Mouse (Mus musculus): ENCODE data around the gene Ptpn14. TPM values are rescaled to one million over a fixed set of nuclear protein-coding genes. Genes with fewer than 3 reads are reported as not detected.

Gene Ptpn14
- polyA plus RNA-seq, 2 experiments from 2014 or later = 0.11 to 0.38 TPM

DNA sequence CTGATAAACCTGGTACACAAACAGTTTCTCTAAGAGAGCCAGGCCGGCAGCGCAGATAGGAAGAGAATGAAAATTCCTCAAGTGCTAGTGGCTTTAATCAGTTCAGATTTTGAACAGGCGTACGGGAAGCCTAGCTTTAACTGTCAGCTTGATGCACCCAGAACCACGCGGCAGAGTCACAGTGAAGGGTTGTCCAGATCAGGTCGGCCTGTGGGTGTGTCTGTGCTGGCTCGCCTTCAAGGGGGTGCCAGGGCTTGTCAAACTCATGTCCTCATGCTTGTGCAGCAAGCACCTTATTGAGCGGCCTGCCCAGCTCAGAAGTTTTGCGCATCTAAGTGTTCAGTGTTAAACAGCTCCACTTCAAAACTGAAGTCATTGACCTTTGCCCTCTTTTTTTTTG lies 44.6 kb downstream of the Ptpn14 start:
- no peak for ATAC-seq

DNA sequence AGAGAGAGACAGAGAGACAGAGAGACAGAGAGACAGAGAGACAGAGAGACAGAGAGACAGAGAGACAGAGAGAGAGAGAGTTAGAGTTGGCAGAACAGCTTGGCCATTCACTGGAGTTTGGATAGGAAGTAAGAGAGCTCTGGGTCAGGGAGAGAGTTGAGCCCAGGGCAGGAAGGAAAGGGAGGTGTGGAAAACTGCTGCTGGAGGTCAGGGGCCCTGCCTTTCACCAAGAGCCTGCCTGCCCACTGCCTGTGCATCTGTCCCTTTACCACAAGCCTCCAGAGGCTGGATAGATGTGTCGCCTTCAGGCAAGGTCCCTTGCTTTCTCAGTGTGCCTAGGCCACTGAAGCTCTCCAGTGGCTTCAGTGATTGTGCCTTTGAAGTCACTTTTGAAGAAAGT lies 46.7 kb downstream of the Ptpn14 start:
- ATAC-seq = no peak

DNA sequence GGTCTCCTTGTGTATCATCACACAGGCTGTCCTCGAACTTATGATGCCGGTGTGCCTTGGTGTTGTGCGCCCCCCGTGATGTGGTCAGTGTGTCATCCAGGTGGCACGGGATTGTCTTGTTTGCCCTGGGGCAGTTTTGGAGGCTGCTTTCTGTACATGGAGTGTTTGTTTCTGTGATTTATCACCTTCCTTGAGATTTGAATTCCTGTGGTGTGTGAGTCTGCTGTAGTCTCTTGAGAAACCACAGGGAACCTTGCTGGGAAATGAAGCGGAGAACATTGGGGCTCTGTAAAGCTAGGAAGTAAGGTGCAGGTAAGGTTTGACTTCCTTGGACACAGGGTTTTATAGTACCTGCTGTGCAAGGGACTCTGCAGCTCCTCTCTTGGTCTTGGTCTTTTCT lies 49.1 kb downstream of the Ptpn14 start:
- ATAC-seq = no peak

DNA sequence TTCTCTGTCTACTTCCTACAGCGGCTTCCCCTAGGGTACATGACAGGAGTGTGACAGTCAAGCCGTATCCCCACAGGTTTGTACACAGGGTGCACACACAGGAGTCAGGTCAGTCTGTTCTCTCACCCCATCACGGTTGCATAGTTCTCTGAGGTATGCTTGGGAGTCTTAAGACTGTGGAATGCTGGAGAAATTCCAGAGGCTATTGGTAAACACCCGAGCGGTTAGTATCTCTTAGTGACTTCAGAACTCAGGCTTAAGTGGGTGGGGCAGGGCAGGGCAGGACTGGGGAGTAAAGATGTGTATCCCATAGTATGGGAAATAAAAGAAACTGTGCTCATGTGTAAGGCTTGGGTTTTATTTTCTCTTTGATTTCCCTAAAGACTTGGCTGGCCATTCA lies 50.3 kb downstream of the Ptpn14 start:
- ATAC-seq = no peak

DNA sequence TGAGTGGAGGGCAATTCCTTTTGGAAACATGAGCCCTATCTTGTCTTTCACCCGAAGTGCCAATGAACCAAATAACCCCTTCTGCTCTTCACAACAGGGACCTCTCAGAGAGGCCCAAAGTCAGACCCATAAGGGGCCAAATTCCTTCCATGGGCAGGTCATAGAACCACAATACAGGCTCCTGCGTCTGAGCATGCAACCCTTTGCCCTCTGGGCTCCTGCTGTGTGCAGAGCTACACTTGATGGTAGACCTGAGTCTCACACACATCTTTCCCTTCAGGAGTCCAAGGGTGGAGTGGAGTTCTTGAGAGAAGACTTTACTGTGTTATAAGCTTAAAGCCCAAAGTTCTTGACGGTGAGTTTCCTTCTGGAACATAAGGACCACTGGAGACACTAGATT lies 51.2 kb downstream of the Ptpn14 start:
- no peak for ATAC-seq

DNA sequence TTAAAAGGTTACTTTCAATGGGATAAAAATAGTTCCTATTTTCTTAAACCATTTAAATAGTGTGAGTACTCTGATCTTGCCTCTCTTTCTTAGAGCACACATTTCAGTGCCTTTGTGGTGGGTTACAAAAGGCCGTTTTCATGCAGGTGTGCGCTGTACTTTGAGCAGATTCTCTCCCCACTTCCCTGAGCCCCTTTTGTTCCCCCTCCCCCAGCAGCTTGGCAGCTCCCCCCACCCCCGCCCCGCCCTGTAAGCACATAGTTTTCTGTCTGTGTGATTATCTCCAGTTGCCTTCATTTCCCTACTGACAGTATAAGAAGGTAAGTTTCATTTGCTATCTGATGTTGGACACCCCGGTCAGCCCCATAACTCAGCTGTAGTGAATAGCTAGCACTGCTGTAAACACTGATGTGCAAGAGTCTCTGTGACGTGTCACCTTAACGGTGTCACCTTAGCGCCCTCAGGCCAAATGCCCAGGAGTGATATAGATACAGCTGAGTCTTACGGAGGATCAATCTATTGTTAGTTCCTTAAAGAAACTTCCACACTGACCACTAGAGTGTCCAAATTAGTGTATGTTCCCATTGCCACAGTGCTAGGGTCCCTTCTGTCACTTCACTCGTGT lies 53.8 kb downstream of the Ptpn14 start:
- no peak for ATAC-seq

DNA sequence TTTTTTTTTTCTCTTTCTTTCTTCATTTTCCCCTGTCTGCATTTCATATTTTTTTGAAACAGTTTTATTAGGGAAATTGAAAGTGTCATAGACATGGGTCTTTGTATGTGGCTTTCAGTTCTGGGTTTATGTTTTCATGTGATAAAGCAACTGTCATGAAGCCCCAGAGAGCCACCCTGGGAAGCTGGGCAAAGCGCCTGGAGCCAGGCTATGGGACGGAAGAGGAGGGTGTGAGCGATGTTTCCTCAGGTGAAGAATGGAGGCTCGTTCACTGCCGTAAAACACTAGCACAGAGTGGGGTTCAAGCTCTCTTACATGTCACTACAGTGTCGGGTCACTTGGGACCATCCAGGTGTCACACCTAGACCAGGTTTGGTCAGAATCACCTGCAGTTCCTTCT lies 54.6 kb downstream of the Ptpn14 start:
- ATAC-seq = no peak

DNA sequence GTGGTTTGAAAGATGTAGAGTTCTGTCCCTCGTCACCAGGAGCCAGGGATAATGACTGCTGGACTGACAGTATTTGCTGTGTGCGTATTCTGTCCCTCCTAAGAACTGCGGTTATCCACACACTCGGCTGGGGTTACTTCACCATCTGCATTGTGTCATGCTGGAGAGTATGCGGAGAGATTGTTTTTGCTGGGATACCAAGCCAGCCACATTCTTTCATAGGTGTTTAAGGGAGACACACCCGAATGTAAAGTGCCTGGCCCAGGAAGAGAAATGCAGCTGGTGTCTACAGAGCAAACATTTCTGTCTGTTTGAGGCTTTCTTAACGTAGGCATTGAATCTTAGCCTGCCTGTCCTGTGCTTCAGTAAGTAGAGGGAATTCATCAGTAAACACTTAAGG lies 56.4 kb downstream of the Ptpn14 start:
- ATAC-seq = no peak

DNA sequence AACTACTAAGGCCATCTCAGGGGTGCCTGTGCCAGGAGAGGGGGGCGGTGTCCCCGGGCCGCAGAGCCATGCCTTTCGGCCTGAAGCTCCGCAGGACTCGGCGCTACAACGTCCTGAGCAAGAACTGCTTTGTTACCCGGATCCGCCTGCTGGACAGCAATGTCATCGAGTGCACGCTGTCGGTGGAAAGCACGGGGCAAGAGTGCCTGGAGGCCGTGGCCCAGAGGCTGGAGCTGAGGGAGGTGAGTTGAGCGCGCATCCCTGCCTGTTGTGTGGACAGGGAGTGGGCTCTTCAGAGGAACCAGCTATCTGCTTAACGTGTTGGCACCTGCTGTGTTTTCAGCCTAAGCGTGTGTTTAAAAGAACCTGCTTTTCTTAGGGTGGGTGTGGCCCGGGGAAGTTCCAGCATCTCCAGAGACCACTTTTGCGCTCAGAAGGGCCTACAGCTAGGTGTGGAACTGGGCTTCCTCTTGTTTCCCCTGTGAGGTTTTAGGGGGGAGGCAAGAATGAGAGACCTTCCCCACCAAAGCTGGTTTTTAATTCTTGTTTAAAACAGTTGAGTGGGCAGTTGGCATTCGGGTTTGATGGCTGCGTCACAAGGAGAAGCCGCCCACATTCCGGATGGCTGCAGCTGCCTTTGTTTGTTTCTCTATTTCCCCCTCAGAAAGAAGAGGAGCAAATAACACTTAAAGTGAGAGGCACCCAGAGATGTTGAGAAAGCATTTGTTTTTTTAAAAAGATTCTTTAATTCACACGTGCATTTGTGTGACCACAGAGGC lies 58.8 kb downstream of the Ptpn14 start:
- ATAC-seq = no peak

DNA sequence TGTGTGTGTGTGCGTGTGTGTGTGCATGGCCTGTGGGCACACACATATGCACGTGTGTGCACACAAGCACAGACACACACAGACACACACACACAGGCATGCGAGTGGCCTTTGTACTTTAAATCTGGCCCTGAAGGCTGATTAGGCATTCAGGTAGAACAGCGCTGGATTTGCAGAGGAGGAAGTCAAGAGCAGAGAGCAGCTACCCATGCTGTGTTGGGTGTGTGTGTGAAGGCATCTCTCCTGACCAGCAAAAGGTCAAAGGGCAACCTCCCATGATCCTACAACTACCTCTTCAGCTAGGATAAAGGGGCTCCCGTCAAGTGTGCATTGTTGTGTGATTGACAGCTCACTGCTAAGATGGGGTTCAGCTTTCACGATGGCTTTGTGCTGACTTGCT lies 61.5 kb downstream of the Ptpn14 start:
- no peak for ATAC-seq

DNA sequence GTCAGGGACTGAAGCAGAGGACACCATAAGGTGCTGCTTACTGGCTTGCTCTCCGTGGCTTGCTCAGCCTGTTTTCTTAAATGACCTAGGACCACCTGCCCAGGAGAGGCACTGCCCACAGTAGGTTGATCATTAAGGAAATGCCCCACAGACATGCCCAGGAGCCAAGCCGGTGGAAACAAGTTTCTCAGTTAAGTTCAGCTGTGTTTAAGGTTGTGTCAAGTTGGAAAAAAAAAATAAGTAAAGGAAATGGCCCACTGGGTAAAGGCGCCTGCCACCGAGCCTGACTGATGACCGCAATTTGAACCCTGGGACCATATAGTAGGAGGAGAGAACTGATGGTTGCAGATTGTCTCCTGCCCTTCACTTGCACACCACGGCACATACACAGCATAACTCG lies 62.6 kb downstream of the Ptpn14 start:
- ATAC-seq = no peak

DNA sequence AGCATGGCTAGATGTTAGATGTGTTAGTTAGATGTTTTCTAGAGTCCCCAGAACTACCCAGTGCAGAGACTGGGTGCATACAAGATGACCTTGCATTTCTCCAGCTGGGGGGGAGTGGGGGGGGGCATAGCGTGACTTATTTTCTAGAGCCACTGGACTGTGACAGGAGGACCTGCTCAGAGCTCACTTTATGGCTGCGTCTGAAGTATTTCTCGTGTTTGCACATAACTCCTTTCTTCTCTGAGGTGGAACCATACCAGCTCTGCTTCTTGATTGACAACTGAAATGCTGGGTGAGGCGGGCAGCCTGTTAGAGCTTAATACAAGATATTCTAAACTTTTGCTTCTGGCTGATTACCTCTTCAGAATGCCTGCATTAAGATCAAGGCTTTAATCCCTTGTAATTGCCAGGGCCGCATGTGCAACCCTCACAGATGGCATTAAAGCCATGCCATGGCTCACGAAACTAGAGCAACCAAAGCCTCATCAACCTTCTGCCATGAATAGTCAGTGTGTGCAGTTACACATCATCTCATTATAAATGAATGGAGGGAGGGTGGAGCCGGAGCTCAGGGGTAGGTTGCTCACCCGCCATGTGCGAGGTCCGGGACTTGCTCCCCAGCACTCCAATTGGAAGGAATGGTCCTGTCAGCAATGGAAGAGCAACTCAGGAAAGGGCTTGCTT lies 63.6 kb downstream of the Ptpn14 start:
- ATAC-seq = no peak

DNA sequence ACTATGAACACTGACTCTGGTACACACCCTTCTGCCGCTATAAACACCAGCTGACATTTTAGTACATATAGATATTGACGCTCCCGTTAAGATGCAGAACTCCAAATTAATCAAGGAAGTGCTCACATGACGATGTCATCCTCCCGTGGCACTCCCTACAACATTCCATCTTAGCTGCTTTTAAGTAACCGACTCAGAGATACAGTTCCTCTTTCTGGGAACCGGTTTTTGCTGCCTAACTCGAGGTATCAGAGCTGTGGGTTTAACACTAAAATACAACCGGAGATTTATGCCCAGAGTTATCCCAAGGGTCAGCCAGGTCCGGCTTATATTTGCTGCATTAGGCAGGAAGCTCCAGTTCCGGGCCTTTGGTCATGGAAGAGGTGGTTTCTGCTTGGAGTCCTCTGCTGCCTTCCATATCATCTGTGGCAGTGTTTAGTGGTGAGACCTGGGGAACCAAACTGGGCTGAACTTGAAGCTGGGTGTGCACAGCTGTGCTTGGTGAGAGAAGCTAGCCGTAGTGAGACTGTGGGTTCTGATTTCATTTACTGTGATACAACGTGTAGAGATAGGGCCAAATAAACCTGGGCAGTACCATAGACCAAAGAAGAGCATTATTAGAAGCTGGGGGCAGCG lies 64.6 kb downstream of the Ptpn14 start:
- no peak for ATAC-seq

DNA sequence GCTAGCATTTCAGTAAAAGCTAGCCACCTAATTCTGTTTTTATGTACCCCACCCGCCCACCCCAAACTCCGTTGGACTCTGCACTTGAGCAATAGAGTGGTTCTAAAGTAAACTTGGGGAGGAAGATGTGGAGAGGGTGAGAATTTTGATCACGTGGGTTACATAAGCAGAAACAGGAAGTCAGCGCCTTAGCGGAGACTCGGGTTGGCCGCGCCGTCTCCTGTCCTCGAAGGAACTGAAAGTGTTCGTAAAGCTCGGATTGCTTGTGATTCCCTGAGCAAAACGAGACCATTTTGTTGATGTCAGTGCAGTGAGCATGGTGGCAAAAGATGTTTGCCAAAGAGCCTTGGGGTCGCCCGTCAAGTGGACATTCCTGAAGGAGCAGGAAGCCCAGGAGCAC lies 70.9 kb downstream of the Ptpn14 start:
- ATAC-seq = peak; percentile 89

DNA sequence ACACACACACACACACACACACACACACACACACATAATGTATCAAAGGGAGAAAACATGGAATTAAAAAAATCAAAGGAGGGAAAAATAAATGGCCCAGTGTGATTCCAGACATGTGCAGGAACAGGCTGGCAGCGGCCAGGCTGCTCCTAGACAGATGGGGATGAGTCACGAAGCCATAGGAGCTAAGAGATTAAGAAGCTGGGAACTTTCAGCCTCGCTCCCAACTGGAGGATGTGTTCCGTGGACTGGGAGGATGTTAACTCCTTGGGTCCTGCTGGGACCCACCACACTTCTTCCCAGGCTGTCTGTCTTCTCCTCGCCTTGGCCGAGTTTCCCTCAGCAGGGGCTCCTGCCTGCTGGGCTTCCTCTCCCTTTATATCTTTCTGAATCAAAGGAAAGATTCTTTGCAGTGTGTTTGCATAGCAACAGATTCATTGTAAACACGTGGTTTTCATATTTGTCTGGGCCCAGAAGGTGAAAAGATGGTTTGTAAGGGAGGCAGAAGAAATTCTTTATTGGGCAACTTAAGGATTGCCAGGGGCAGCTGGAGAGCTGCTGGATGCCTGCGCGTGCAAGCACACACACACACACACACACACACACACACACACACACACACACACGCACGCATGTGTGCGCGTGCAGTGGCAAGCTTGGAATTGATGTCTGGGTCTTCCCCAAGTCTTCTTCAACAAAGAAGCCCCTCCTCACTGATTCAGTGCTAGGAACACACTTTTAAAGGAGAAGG lies 72.3 kb downstream of the Ptpn14 start:
- no peak for ATAC-seq

DNA sequence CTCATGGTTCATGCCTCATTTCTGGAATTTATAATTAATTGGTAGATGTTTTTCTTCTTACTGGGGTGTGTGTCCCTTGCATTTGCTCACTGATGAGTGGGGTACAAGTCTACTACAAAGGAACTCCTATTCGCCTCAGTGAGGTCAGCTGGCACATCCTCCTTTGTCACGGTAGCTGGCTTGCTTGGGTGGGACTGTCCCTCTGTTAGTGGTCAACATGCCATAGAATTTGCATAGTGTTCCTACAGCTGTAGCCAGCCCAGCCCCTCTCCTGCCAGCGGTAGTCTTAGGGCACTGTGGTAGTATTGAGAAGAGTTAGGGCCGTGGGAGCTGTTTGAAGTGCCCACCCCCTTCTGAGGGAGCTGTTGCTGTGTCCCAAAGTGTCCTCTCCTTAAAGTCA lies 73.2 kb downstream of the Ptpn14 start:
- no peak for ATAC-seq

DNA sequence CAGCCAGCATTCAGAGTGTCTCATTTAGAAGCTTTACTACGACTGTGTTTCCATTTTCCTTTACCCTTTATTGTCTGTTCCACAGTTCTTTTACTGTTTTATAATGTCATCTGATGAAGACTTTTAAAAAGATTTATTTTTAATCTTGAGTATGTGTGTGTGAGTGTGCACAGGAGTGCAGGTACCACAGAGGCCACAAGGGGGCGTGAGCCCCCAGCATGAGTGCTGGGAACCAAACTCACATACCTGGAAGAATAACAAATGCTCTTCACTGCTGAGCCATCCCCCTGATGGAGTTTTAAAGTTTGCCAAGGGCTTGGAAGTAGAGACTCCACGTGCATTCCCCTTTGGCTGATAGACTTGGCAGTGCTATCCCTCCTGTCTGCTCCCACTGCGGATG lies 74.5 kb downstream of the Ptpn14 start:
- ATAC-seq = no peak

DNA sequence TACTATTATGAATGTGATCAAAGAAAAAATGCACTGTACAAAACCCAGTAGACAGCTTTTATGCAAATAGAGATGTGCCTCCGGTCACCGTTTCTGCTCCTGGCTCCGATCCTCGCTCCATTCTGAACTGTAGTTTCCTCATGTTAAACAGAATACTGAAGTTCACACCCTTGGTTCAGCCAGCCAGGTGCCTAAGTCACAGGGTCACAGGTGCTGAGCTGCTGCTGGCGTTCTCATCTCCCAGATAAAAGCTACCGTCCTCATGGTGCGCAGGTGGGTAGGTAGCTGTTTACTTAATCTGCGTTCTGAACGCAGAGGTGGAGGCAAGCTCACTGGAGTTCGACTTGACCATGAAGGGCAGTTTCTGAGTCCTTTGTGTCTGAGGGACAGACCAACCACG lies 75.7 kb downstream of the Ptpn14 start:
- ATAC-seq = no peak

DNA sequence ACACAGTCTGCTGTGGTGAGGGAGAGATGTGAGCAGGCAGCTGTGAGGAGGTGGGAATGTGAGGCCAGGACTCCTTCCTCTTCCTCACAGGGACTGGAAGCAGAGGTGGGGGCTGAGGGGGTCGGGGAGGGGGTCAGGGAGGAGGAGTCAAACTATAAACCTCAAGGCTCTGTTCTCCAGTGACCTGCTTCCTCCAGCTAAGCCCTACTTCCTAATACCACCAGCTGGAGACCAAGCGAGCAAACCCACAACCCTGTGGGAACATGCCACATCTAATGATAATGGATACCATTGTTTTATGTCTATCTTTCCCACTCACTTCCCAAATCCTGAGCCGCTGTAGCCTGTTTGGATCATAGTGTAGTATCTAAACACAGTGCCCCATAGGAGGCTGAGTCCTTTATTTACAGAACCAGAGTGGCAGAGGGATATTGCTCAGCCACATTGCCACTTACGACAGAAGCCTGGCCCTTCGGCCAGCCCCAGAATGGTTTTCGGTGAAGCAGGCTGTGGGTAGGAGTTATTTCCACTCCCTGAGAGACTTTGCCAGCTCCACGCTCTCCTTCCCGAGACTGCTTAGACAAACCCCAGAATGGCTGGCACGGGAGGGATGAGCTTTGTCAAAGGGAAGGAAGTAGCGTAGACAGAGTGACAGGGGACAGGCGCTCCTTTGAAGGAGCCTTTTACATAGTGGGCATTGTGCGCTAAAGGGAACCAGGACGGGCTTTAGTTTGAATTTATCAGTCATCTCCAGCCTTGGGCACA lies 78.6 kb downstream of the Ptpn14 start:
- ATAC-seq = no peak

DNA sequence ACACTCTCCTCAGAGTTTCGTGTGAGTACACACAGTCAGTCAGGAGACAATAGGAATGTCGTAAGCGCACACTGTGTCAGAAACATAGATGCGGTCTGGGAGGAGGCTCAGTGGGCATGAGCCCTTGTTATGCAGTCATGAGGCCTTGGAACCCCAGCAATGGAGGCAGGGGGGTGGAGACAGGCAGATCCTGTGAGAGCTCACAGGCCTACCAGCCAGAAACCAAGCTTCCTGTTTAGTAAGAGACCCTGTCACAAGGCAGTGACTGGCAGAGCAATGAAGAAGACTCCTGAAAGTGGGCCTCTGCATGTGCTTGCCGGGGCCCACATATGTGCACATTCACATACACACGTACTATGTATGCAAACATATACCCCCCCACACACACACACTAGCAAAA lies 79.9 kb downstream of the Ptpn14 start:
- no peak for ATAC-seq

DNA sequence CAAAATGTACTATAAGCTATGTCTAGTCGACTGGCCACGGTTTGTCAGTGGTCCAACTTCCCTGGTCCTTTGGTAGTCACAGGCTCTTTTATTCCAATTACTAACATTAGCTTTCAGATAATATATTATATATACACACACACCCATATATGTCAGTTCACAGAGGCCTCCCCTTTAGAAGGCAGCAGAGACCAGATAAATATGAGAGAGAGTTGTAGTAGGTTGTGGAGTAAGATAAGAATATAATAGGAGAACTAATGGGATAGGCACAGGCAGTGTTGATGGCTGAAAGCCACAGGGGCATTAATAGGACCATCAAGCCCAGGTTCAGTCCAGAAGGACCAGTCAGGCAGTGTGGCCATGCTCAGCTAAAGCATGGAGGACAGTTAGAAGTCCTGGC lies 80.4 kb downstream of the Ptpn14 start:
- no peak for ATAC-seq

DNA sequence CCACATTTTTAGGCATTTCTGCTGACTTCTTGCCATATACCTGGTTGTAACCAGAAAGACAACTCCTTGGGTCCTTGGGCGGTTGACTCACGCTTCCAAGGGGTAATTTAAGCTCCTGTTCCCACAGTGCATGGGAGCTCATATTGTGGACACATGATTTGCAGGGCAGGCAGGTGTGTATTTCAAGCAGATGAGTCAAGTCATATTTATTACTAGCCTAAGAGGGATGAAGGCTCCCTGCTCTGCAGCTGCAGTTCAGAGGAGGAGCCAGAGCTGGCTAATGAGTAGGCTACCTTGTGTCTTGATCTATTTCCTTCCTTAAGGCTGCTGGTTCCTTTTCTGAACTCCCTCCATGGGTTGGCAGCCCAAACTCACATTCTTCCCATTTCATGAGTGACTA lies 83.7 kb downstream of the Ptpn14 start:
- no peak for ATAC-seq

All from CD4-positive, CD25-positive, alpha-beta regulatory T cell, adult 4 months (primary cell).